Mouse (Mus musculus): ENCODE measurements around the gene Mvb12a. TPM values are rescaled to one million over a fixed set of nuclear protein-coding genes. Genes with fewer than 3 reads are reported as not detected.
A peak's percentile ranks its signal among the peaks of the same experiment; 100 is the strongest.

Mvb12a gene
- polyA plus RNA-seq, 1 experiment, result 144 TPM

GRCm38 (mm10) chr8:71560071-71560470 lies 17.3 kb downstream of the Mvb12a start:
- DNase-seq (ENCODE audit: low read depth, low spot score), result no peak
- WGBS, result 78% methylated on average over 3 of the region's 3 CpGs

- DNase-seq (ENCODE audit: low read depth, low spot score), result no peak
- 89% methylated on average over 5 of the region's 5 CpGs for WGBS
Observed at GRCm38 (mm10) chr8:71560765-71561164, 18.0 kb downstream of the Mvb12a start.

DNA sequence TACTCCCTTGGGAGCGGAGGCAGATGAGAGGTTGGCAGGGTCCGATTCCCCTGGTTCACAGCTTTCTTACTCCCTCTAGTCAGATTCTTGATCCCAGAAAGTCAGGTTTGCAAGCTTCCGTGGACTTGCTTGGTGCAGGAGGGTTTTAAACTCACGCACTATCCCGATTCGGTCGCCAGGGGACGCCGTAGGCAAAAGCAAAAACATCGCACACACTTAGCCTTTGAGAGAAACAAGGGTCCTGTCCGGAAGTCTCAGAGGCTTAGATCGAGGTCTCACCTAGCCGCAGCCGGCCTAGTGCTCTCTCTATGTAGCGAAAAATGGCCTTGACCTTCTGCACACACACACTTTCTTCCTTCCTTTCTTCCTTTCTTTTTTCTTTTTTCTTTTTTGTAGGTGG lies 18.7 kb downstream of the Mvb12a start:
- WGBS, result 5% methylated on average over 15 of the region's 15 CpGs
- no peak for DNase-seq (ENCODE audit: low read depth, low spot score)

GRCm38 (mm10) chr8:71562751-71563150 lies 20.0 kb downstream of the Mvb12a start:
- DNase-seq (ENCODE audit: low read depth, low spot score), result no peak
- 1% methylated on average over 33 of the region's 33 CpGs for WGBS

- WGBS, result 89% methylated on average over 4 of the region's 4 CpGs
- no peak for DNase-seq (ENCODE audit: low read depth, low spot score)
Observed at GRCm38 (mm10) chr8:71563992-71564391, 21.3 kb downstream of the Mvb12a start.

- DNase-seq (ENCODE audit: low read depth, low spot score), result no peak
- WGBS, result 85% methylated on average over 3 of the region's 3 CpGs
Observed at GRCm38 (mm10) chr8:71566501-71566900, 23.8 kb downstream of the Mvb12a start, which contains the start of gene Nxnl1. Gene Nxnl1 (minus strand): TSS chr8:71566601.

DNA sequence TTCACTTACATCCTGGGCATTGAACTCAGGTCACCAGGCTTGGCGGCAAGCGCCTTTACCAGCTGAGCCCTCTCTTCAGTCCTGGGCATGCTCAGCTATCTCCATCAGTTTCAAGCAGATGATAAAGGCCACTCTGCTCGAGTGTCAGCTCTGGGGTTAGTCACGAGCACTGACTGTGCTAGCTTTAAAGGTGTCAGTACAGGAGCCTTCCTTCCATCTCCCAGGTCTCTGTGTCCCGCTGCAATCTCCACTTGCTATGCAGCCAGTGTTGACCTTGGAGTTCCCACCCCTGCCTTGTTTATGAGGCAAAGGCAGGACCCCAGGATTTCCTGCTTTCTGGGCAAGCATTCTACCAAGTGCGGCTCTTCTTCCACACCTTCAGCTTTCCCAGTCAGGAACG lies 24.9 kb downstream of the Mvb12a start:
- DNase-seq (ENCODE audit: low read depth, low spot score), result no peak
- WGBS, result 72% methylated on average over 7 of the region's 7 CpGs

GRCm38 (mm10) chr8:71568387-71568937 lies 25.7 kb downstream of the Mvb12a start, which contains the start of gene Slc27a1:
Gene Slc27a1 (plus strand): TSS chr8:71568882.
- 16% methylated on average over 13 of the region's 13 CpGs for WGBS
- no peak for DNase-seq (ENCODE audit: low read depth, low spot score)

DNA sequence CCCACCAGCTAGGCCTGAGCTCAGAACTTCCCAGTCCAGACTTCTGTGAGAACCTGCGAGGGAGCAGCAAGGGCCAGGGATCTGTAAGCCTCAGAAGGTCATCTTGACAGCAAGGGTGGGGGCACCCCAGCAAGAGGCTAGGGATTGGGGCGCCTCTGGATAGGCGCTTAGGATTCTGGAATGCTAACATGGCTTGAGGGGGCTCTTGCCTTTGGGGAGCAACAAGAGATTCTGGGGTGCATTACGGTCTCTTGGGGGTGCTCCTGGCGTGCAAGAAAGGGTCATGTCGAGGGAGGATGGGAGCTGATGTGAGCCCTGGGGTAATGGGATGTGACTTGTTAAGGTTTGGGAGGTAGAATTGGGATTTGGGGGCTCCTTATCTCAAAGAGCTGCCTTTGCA lies 26.2 kb downstream of the Mvb12a start:
- DNase-seq (ENCODE audit: low read depth, low spot score), result no peak
- WGBS, result 30% methylated on average over 6 of the region's 6 CpGs

DNA sequence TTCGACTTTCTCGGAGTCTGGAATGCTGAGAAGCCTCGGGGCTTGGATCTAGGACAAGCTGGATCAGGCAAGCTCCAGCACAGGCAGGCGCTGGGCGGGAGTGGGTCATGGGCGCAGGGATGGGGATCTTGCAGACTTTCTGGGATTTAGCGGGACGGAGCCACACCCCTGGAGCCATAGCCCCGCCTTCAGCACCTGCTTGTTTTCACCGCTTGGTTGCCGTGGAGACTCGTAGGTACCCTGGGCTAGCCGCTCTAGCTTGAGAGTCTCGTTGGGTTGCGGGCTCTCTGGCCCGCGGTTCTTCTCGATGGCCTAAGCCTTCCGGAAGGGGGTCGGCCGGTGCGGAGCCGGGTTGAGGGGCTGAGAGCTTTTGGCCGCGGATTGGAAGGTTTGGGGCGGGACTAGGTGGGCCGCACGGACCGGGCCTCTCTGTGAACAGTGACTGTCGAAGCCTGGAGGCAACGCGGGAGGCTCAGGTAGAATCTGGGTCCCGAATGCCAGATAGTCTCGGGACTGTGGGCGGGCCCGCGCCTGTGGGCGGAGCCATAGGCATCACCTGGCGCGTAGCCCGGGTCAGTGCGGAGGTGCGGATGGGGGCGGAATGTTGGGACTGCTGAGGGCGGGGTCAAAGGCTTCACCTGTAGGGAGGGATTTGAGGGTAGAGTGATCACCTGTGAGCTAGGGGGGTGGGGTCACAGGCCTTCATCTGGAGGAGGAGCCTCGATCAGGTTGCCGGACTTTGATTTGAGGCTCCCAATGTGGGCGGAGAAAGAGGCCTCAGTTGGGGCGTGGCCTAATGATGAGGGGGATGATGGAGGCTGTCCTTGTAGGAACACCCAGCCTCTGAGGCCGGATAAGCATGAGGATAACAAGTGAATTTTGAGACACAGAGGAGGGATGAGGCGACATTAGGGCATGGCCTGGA lies 26.9 kb downstream of the Mvb12a start:
- WGBS, result 2% methylated on average over 51 of the region's 51 CpGs
- DNase-seq (ENCODE audit: low read depth, low spot score), result peak; percentile 96

GRCm38 (mm10) chr8:71570291-71570954 lies 27.7 kb downstream of the Mvb12a start:
- DNase-seq (ENCODE audit: low read depth, low spot score), result peak; percentile 95
- under 1% methylated on average over 41 of the region's 41 CpGs for WGBS

DNA sequence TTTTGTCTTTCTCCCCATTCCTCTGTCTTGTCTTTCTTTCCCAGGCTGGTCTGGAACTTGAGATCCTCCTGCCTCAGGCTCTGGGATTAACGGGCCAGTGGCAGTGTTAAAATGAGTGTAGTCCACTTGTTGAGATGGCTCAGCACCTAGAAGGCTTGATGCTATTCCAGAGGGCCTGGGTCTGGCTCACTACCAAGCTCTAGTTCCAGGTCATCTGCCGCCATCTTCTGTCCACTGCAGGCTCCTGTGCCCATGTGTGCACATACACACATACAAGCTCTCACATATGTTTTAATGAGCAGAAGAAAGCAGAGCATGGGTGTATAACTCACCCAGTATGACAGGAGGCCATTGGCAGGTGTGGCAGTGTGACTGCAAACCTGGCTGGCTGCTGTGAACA lies 29.4 kb downstream of the Mvb12a start:
- no peak for DNase-seq (ENCODE audit: low read depth, low spot score)
- 64% methylated on average over 2 of the region's 2 CpGs for WGBS

GRCm38 (mm10) chr8:71572847-71573633 lies 30.3 kb downstream of the Mvb12a start:
- 46% methylated on average over 9 of the region's 9 CpGs for WGBS
- DNase-seq (ENCODE audit: low read depth, low spot score), result no peak

GRCm38 (mm10) chr8:71574426-71574825 lies 31.7 kb downstream of the Mvb12a start:
- WGBS, result 65% methylated on average over 7 of the region's 7 CpGs

GRCm38 (mm10) chr8:71575020-71575419 lies 32.3 kb downstream of the Mvb12a start:
- 38% methylated on average over 1 of the region's 1 CpGs for WGBS
- DNase-seq (ENCODE audit: low read depth, low spot score), result no peak

More at GRCm38 (mm10) chr8:71574426-71574825, 31.7 kb downstream of the Mvb12a start:
- DNase-seq (ENCODE audit: low read depth, low spot score), result no peak

DNA sequence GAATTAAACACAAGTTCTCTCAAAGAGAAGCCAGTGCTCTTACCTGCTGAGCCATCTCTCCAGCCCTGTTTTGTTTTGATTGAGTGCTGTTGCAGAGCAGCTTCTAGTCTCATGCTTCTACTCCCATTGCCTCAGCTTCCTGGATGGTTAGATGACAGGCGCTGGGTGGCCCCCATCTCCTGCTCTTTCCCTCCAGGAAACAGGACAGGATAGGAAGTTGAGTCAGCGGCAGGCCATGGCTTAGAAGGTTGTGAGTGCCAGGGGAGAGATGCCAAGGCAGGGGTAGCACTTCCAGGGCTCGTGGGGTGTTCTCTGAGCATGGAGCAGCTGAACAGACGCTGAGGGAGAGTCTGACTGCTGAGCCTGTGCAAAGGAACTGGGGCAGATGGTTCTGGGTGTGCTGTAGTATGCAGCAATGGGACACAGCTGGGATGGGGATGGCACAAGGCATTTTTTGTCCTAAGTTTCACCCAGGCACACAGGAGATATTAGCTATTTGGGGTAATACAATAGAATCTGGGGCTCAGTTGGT lies 35.2 kb downstream of the Mvb12a start:
- WGBS, result 81% methylated on average over 4 of the region's 4 CpGs

DNA sequence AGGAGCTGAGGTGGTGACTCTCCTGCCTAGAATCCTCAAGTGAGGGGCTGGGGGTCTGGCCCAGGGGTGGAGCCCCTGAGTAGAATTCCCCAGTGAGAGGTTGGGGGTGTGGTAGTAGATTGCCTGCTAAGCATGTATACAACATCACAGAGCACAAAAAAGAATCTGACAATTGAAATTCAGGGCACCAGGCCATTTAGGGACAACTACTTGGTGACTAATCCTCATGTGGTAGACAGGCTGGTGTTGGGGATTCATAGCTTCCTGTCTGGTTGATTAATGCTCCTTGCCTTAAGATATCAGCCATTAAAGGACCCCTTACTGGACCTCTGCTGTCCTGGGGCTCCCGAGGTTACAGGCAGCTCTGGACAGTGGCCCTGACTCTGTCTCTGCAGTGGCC lies 36.3 kb downstream of the Mvb12a start:
- 81% methylated on average over 1 of the region's 1 CpGs for WGBS
- no peak for DNase-seq (ENCODE audit: low read depth, low spot score)

More for the DNA sequence above, 35.2 kb downstream of the Mvb12a start:
- DNase-seq (ENCODE audit: low read depth, low spot score), result no peak

DNA sequence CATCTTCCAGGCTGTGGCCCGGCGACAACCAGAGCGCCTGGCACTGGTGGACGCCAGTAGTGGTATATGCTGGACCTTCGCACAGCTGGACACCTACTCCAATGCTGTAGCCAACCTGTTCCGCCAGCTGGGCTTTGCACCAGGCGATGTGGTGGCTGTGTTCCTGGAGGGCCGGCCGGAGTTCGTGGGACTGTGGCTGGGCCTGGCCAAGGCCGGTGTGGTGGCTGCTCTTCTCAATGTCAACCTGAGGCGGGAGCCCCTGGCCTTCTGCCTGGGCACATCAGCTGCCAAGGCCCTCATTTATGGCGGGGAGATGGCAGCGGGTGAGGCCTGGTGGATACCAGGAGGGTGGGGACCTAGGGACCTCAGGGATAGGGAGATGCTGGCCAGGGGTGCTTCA lies 36.8 kb downstream of the Mvb12a start:
- no peak for DNase-seq (ENCODE audit: low read depth, low spot score)
- 71% methylated on average over 14 of the region's 14 CpGs for WGBS

DNA sequence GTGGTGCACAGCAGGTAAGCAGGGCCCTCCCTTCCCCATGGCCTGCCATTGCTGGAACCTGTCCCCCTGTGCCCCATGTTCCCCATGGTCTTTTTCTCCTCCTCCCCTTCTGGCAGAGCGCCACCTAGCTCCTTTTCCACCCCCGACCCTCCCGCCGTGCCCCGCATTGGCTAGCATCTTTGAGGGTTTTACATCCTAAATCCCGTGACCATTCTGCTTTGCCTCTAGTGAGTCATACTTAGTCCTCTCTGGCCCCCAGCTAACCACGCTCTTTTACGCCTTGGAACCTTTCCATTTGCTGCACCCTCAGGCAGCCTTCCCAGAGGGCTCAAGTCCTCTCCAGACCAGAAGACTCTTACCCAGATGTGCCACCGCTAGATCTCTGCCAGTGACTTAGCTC lies 37.5 kb downstream of the Mvb12a start:
- no peak for DNase-seq (ENCODE audit: low read depth, low spot score)
- 71% methylated on average over 9 of the region's 9 CpGs for WGBS
